Mouse (Mus musculus): Measurements from ENCODE around the gene Hspa2. TPM values are rescaled to one million over a fixed set of nuclear protein-coding genes. Genes with fewer than 3 reads are reported as not detected.

Hspa2 gene
- polyA plus RNA-seq, 1 experiment: not detected

GRCm38 (mm10) chr12:76415383-76416010, 11.5 kb downstream of the Hspa2 start:
- TF ChIP-seq POLR2A (IDR thresholded peaks at IDR 0.05; ENCODE audit: insufficient read depth, low read depth, low read length) (no peak), CTCF (IDR thresholded peaks at IDR 0.05; ENCODE audit: insufficient read depth, low read depth, low read length) (no peak)
- 93% methylated on average over 12 of the region's 12 CpGs for WGBS
- Histone ChIP-seq H3K27ac (ENCODE audit: insufficient read depth, low read depth, low read length) (no peak overlapping the region), H3K4me1 (ENCODE audit: control insufficient read depth, insufficient read depth, low read length) (peaks cover 5% of the 10 kb centered on the region), H3K4me3 (ENCODE audit: insufficient read depth, low read depth, low read length) (no peak overlapping the region)

DNA sequence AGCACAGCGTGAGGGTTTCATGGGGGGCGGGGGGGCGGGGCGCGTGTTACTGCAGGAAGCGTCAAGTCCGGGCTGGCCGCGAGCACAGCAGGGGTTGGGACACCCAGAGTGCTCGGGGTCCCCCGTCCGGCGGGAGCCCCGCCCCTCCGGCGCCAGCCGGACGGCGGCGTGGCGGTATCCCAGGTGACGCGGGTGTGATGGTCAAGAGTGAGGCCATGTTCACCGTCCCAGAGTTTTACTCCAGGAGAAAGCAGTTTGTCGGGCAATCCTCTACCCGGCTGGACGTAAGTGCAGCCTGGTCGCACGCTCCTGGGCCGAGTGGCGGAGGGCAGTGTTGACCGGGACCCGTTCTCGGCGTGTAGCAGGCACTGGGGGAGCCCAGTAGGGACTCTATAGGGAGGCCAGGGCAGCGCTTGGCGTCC, 13.5 kb downstream of the Hspa2 start, which contains the start of gene Ppp1r36:
Gene Ppp1r36, plus strand, starts transcription at position 106 of the 422 bp plus-strand sequence.
- TF ChIP-seq CTCF (IDR thresholded peaks at IDR 0.05; ENCODE audit: insufficient read depth, low read depth, low read length) (no peak), POLR2A (IDR thresholded peaks at IDR 0.05; ENCODE audit: insufficient read depth, low read depth, low read length) (no peak)
- Histone ChIP-seq H3K27ac (ENCODE audit: insufficient read depth, low read depth, low read length) (no peak within 1 kb of the TSS), H3K4me3 (ENCODE audit: insufficient read depth, low read depth, low read length) (peak within 1 kb of the TSS; percentile 3; the same call in 1 of the 2 replicates), H3K4me1 (ENCODE audit: control insufficient read depth, insufficient read depth, low read length) (peaks cover 5% of the 10 kb centered on the region)
- WGBS: 5% methylated on average over 37 of the region's 37 CpGs

DNA sequence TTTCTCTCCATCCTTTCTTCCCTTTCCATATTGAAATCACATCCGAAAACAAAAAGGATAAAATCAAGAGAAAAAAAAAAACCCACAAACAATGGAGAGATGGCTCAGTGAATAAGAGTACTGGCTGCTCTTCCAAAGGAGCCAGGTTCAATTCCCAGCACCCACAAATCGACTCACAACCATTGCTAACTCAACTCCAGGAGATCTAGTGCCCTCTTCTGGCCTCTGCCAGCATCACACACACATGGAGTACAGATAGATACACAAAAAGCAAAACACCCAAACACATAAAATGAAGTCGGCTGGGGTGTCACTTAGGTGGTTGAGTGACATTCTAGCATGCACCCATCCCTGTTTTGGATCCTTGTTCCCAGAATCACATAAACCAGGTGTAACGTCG, 14.4 kb downstream of the Hspa2 start:
- Histone ChIP-seq H3K4me1 (ENCODE audit: control insufficient read depth, insufficient read depth, low read length) (peaks cover 5% of the 10 kb centered on the region), H3K4me3 (ENCODE audit: insufficient read depth, low read depth, low read length) (no peak overlapping the region), H3K27ac (ENCODE audit: insufficient read depth, low read depth, low read length) (no peak overlapping the region)
- 94% methylated on average over 5 of the region's 5 CpGs for WGBS
- no peak for TF ChIP-seq CTCF (IDR thresholded peaks at IDR 0.05; ENCODE audit: insufficient read depth, low read depth, low read length)
- TF ChIP-seq POLR2A (IDR thresholded peaks at IDR 0.05; ENCODE audit: insufficient read depth, low read depth, low read length): no peak

DNA sequence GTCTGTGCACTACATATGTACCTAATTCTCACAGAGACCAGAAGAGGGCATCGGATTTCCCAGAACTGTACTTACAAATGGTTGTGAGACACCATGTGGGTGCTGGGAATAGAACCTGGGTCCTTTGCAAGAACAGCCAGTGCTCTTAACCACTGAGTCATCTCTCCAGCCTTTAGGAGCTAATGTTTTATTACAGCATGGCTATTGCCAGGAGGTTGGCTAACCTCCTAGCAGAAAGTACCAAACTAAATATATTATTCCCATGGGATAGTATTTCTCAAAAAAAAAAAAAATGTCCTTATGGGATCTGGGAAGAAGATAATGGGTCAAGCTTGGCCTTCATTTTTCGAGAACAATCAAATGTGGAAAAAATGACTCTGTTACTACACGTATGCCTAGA, 21.3 kb downstream of the Hspa2 start:
- TF ChIP-seq POLR2A (IDR thresholded peaks at IDR 0.05; ENCODE audit: insufficient read depth, low read depth, low read length) (no peak), CTCF (IDR thresholded peaks at IDR 0.05; ENCODE audit: insufficient read depth, low read depth, low read length) (no peak)
- 96% methylated on average over 3 of the region's 3 CpGs for WGBS
- peaks cover 4% of the 10 kb centered on the region; the same call in 1 of the 2 replicates for H3K4me1 ChIP-seq (ENCODE audit: control insufficient read depth, insufficient read depth, low read length)
- H3K27ac ChIP-seq (ENCODE audit: insufficient read depth, low read depth, low read length): no peak overlapping the region
- H3K4me3 ChIP-seq (ENCODE audit: insufficient read depth, low read depth, low read length): no peak overlapping the region

- WGBS: 54% methylated on average over 5 of the region's 5 CpGs
- Histone ChIP-seq H3K4me3 (ENCODE audit: insufficient read depth, low read depth, low read length) (no peak overlapping the region), H3K4me1 (ENCODE audit: control insufficient read depth, insufficient read depth, low read length) (peaks cover 4% of the 10 kb centered on the region; the same call in 1 of the 2 replicates), H3K27ac (ENCODE audit: insufficient read depth, low read depth, low read length) (no peak overlapping the region)
- no peak for TF ChIP-seq POLR2A (IDR thresholded peaks at IDR 0.05; ENCODE audit: insufficient read depth, low read depth, low read length)
- TF ChIP-seq CTCF (IDR thresholded peaks at IDR 0.05; ENCODE audit: insufficient read depth, low read depth, low read length): no peak
Measured at GRCm38 (mm10) chr12:76427546-76427945, 23.6 kb downstream of the Hspa2 start.

- peaks cover 8% of the 10 kb centered on the region for H3K4me1 ChIP-seq (ENCODE audit: control insufficient read depth, insufficient read depth, low read length)
- WGBS: 31% methylated on average over 5 of the region's 5 CpGs
- no peak overlapping the region for H3K4me3 ChIP-seq (ENCODE audit: insufficient read depth, low read depth, low read length)
- TF ChIP-seq POLR2A (IDR thresholded peaks at IDR 0.05; ENCODE audit: insufficient read depth, low read depth, low read length) (no peak), CTCF (IDR thresholded peaks at IDR 0.05; ENCODE audit: insufficient read depth, low read depth, low read length) (no peak)
- H3K27ac ChIP-seq (ENCODE audit: insufficient read depth, low read depth, low read length): no peak overlapping the region
Measured at GRCm38 (mm10) chr12:76430879-76431406, 27.0 kb downstream of the Hspa2 start.

DNA sequence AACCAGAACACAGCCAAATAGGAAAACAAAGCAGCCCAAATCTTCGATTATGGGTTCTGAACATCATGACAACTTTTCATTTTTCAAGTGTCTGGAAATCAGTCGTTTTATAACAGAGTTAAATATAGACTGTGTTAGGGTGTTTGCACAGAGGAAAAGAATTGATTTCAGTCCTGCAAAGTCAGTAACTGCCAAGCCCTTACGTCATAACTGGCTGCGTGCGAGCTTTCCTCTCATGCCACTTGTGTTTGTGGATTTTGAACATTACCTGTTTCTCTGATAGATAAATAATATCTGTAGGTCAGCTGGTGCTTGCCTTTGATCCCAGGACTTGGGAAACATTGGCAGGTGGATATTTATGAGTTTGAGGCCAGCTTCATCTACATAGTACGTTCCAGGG, 27.5 kb downstream of the Hspa2 start:
- Histone ChIP-seq H3K4me3 (ENCODE audit: insufficient read depth, low read depth, low read length) (no peak overlapping the region), H3K4me1 (ENCODE audit: control insufficient read depth, insufficient read depth, low read length) (peaks cover 8% of the 10 kb centered on the region), H3K27ac (ENCODE audit: insufficient read depth, low read depth, low read length) (no peak overlapping the region)
- 70% methylated on average over 6 of the region's 6 CpGs for WGBS
- no peak for TF ChIP-seq CTCF (IDR thresholded peaks at IDR 0.05; ENCODE audit: insufficient read depth, low read depth, low read length)

DNA sequence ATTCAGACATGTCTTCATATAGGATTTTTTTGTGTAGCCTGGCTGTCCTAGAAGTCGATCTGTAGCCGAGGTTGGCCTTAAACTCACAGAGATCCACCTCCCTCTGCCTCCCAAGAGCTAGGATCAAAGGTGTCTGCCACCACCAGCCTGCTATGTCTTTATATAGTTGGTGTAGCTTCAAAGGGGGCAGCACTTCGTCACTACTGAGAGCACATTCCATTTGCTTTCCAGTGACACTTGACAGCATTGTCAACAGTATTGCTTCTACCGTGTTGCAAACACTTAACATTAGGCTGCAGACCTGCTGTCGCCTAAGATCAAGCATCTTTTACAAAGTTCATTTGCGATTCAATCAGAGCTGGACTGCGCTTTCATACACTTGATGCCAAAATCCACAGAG, 30.1 kb downstream of the Hspa2 start:
- no peak overlapping the region for H3K4me3 ChIP-seq (ENCODE audit: insufficient read depth, low read depth, low read length)
- 67% methylated on average over 7 of the region's 7 CpGs for WGBS
- TF ChIP-seq CTCF (IDR thresholded peaks at IDR 0.05; ENCODE audit: insufficient read depth, low read depth, low read length): no peak
- no peak overlapping the region for H3K27ac ChIP-seq (ENCODE audit: insufficient read depth, low read depth, low read length)
- H3K4me1 ChIP-seq (ENCODE audit: control insufficient read depth, insufficient read depth, low read length): peaks cover 4% of the 10 kb centered on the region

DNA sequence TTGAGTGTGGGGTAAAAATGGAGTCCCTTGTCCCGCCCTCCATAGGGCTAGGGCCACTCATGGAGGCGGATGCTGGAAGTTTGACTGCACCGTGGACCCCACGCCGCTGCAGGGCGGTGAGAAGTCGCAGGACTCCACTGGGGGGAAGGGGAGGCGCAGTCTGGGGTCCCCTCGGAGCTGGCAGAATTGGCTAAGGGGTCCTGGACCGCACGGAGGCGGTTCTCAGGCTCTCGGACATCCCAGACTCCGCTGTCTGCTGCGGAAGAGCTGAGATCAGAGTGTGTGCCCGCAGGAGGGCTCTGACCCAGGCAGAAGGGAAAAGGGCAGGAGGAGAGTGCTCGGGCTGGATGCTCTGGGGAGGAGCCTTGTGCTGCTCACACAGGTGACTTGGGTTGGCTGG, 31.1 kb downstream of the Hspa2 start:
- TF ChIP-seq CTCF (IDR thresholded peaks at IDR 0.05; ENCODE audit: insufficient read depth, low read depth, low read length) (no peak), POLR2A (IDR thresholded peaks at IDR 0.05; ENCODE audit: insufficient read depth, low read depth, low read length) (no peak)
- Histone ChIP-seq H3K4me3 (ENCODE audit: insufficient read depth, low read depth, low read length) (no peak overlapping the region), H3K4me1 (ENCODE audit: control insufficient read depth, insufficient read depth, low read length) (peaks cover 4% of the 10 kb centered on the region), H3K27ac (ENCODE audit: insufficient read depth, low read depth, low read length) (no peak overlapping the region)
- WGBS: 16% methylated on average over 17 of the region's 17 CpGs

Data from olfactory bulb, adult 2 months (tissue).